Mouse (Mus musculus) CH12F3 (cell line): ENCODE measurements around the gene Ubr2.

Experiments used
- in situ Hi-C: fragments of 300-500 bp; cut with MboI; formaldehyde crosslinking; loops from 2 replicates; pipeline ENCODE4 v1.14.3; 2020; ENCODE audit warnings: low sequenced_read_pairs

The Ubr2 gene

DNA sequence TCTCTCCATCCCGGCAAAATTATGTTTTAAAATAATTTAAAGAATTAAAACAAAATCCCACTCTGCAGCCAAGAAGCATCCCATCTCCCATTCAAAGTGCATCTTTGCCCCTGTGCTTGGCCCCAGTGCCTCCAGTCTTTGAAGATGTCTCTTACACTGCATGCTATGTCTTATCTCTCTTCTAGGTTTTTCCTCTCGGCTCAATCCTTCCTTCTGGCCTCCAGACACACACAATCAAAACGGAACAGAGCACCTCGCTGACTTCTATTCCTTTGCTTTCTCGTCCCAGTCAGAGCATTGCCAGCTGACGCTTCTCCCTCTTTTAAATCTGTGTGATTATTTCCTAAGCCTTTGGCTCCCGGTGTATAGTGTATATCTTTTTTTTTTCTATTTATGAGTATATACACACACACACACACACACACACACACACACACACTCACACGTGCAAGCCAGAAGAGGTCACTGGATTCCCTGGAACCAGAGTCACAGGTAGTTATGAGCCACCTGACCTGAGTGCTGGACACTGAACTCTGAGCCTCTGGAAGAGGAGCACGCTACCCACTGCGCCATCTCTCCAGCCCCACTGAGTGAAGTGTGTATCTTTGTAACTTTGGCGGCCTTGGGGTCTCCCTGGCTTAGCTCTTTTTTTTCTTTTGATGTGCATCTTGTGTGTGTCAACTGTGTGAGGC is 125.0 kb downstream of the Ubr2 start:
- in situ Hi-C loops: no loop called here

DNA sequence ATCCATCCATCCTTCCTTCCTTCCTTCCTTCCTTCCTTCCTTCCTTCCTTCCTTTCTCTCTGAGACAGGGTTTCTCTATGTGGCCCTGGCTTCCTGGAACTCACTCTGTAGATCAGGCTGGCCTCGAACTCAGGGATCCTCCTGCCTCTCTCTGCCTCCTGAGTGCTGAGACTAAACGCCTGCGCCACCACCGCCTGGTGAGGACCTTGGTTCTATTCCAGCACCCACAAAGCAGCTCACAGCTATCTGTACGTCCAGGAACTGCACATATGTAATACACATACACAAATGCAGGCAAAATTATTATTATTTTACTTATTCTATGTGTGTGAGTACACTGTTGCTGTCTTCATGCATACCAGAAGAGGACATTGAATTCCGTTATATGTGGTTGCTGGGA is 125.6 kb downstream of the Ubr2 start:
- in situ Hi-C loops: no loop called here

DNA sequence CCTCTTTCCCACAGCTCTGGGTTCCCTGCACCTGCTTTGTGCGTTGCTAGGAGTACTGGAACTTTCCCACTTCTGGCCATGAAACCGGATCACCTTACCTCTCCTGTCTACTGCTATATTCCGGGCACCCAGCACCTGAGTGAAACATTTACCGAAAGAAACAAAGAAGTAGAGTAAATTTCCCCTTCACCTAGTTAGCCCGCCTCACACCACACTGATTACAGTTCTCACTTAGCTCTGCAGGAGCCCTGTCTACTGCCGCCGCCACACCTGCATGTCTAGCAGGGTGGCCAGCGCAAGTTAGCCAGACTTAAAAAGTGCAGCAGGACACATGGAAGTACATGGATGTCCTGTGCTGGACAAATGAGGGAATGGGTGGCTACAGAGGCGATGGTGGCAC is 127.2 kb downstream of the Ubr2 start:
- in situ Hi-C loops: no loop called here

DNA sequence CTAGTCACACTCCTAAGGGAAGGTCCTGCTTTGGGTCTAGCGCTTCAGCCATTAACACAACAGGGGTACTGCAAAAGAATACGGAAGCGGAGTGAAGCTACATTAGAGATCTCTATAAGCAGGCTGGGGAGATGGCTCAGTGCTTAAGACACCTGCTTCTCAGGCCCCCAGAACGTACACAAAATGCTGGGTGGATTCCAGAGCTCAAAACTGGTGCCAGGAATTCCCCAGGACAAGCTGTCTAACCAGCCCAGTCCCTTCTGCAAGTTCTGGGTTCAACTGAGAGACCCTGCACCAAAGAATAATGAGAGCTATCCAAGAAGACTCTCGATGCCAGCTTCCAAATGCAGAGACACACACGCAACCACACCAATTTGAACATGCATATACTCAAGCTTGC is 128.6 kb downstream of the Ubr2 start:
- in situ Hi-C loops: no loop called here

DNA sequence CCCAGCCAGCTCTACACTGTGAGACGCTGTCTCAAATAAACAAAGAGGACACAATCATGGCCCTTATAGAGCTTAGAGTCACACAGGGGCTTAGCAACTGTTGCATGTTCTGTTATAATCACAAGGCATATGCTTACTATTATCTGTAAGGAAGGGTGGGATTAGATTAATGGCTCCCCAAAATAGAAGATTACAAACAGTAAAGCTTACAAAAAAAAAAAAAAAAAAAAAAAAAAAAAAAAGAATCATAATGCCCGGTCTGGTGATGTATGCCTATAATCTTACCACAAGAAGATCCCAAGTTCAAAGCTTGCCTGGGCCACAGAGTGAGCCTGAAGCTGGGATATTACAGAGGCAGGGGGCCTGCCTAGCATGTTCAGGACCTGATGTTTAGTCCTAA is 130.0 kb downstream of the Ubr2 start:
- in situ Hi-C loops: no loop called here

DNA sequence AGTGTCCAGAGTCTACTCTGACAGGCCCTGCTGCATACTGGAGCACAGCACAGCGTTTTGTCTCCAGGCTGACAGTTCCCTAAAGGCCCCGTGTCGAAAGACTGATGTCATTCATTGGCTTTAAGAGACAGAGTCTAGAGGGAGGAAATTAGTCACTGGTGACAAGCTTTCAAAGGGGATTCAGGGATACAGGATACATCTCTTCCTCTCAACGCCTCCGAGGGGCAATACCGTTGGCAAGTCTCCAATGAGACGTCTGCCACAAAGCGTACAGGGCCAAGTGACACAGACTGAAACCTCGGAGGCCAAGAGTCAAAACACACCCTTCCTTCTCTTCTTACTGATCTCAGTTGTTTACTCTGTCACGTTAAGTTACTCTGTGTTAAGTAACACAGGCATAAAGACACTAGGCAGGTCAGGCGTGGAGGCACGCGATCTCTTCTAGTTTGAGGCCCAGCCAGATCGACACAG is 130.5 kb downstream of the Ubr2 start:
- in situ Hi-C loops: no loop called here
